Mouse (Mus musculus): ENCODE measurements around the gene Cpsf6.

- TF ChIP-seq CTCF (IDR thresholded peaks at IDR 0.05; ENCODE audit: control insufficient read depth, insufficient read depth, low read length), result no peak
- TF ChIP-seq POLR2A (IDR thresholded peaks at IDR 0.05; ENCODE audit: borderline replicate concordance, control insufficient read depth, low read depth, low read length), result no peak
These were observed 29.8 kb upstream of the Cpsf6 start for GRCm38 (mm10) chr10:117409373-117410354.
